Mouse (Mus musculus) cerebellum, postnatal 10 days (tissue): ENCODE results near the gene Npas4.

Experiments
- DNase-seq, 2 experiments: peaks; one replicate each; pipeline ENCODE4 v3.0.0; 2021; ENCODE audit warnings: mixed read lengths in 2 of 2

Gene Npas4

DNA sequence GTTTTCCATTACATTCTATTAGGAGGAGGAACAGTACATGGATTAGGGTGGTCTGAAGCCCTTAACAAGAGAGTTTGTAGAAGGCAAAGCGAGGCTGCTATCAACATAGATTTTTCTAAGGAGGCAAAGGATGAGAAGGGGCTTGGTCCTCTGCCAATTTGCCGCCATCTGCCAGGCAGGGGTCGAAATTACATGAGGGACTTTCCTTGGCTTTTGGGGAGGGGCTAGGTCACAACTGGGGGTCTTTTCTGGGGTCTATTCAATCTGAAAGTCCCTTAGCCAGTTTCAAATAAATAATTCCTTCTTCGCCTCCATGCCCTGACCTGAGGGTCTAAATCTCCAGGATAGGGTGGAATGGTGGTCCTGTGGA is at the start of gene Npas4:
Npas4 (minus strand) TSS at position 61 of the 370 bp plus-strand sequence.
- DNase-seq = no peak

GRCm38 (mm10) chr19:5039301-5040114 is 49.4 kb upstream of the Npas4 start:
- peak; percentile 51 to 60 for DNase-seq

DNA sequence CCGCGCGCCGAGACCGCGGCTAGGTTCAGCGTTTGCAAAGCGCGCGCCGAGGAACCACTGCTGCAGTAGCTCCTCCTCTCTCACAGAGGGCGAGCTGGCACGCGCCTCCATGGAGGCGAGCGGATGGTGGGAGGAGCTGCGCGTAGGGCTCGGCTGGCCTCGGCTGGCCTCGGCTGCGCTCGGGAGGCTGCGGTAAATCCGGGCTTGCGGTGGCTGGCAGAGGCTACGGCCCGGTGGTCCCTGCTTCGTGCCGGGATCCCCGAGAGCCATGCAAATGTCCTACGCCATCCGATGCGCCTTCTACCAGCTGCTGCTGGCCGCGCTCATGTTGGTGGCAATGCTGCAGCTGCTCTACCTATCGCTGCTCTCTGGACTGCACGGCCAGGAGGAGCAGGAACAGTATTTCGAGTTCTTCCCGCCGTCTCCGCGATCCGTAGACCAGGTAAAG is 48.6 kb upstream of the Npas4 start, which contains the start of the genes B4gat1 and AC124502.3:
B4gat1 (plus strand) TSS at position 118 of the 448 bp plus-strand sequence.
AC124502.3 (plus strand) TSS at position 183 of the 448 bp plus-strand sequence.
- DNase-seq = peak; percentile 96 to 98

DNA sequence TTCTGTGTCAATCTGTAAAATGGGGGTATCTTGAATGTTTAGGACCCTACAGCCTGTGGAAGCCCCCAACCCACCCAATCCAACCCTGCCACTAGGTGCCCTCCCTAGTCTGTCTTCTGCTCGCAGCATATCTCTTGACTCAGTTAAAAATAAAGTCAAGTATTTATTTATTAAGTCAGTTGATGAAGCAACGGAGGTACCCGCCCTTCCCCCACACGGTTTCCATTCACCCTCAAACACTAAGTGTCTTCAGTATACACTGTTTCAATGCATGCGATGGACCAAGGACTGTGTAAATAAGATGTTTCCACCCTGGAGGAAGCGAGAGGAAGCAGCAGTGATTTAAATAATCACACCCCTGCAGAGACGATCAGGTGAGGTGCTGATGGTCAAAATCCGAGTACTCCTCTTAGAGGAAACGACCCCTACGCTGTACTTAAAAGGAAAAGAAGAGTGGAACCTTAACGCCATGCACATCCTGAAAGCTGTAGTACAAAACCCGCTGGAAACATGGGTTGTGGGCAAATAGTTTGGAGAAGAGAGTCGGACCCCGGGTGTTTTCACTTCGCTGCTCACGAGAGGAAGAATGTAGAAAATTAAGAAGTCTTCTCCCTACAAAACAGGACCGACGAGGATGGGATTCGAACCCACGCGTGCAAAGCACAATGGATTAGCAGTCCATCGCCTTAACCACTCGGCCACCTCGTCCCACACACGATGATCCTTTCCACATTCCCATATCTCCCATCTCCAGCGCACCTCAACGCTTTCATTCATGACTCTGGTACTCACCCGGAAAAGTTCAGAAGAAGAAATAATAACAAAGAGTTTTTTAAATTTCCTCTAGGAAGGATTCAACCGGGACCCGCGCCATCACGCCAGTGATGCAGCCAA is 47.8 kb upstream of the Npas4 start:
- DNase-seq = peak; percentile 91

DNA sequence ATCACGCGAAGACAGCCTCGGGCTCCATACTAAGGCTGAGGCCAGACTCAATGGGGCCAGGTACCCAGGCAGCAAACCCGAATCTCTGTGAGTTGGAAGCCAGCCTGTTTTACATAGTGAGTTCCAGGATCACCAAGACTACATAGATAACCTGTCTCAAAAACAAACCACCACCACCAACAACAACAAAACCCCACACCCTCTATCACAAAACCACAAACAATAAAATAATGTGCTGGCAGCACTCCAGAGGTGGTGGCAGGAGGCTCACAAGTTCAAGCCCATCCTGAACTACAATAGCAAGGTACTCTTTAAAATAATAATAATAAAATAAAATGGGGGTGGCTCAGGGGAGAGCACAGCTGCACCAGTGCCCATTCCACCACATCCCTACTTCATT is 46.5 kb upstream of the Npas4 start:
- DNase-seq = no peak

DNA sequence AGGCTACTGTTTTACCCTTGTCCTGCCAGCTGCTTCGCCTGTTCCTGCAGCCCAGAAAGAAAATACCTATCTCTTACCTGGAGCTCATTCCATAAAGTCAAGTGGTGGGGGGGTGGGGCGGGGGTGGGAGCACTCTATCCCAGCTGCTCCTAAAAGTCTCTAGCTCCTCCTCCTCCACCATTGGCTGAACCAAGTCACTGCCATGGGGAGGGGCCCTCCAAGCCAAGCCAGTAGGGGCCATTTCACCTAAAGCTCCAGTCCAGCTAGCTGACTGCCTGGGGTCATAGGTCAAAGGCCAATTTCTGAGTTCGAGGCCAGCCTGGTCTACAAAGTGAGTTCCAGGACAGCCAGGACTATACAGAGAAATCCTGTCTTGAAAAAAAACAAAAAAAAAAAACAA is 42.6 kb upstream of the Npas4 start:
- no peak for DNase-seq

GRCm38 (mm10) chr19:5026111-5026510 is 36.0 kb upstream of the Npas4 start:
- DNase-seq = peak; percentile 60 to 72

GRCm38 (mm10) chr19:5023621-5024479 is 33.7 kb upstream of the Npas4 start, which contains the start of gene Slc29a2:
TSS of gene Slc29a2 (plus strand) at chr19:5023860.
- DNase-seq = peak; percentile 94 to 96

DNA sequence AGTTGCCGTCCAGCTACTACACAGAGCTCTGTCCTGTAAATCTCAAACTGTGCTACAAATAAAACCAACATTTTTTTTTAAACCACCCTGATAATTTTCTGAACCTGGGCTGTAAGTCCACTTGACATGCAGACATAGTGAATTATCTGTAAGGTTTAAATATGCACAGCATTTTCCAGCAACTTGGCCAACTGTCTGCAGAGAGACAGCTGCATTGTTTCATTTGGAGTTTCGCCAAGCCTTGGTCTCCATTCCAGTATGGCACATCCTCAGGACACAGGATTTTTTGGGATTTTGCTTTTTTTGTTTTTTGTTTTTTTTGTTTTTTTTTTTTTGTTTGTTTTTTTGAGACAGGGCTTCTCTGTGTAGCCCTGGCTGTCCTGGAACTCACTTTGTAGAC is 31.3 kb upstream of the Npas4 start:
- DNase-seq = peak; percentile 64 to 67

DNA sequence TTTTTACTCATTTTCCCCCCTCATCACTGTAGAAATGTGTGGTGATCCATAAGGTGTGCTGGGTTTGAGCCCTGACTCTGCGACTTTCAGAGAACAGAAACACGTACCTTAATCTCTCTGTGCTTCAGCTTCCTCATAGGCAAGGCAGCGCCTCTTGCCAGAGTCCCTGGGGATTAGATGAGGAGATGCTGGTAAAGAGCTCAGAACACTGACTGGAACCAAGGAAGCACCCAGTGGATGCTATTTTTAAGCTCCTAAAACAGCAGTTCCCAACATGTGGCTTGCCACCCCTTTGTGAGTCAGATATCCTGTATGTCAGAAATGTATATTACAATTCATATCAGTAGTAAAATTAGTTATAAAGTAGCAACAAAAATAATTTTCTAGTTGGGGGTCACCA is 28.1 kb upstream of the Npas4 start:
- no peak for DNase-seq

- no peak for DNase-seq
These were observed 27.5 kb upstream of the Npas4 start for GRCm38 (mm10) chr19:5017611-5018010.

DNA sequence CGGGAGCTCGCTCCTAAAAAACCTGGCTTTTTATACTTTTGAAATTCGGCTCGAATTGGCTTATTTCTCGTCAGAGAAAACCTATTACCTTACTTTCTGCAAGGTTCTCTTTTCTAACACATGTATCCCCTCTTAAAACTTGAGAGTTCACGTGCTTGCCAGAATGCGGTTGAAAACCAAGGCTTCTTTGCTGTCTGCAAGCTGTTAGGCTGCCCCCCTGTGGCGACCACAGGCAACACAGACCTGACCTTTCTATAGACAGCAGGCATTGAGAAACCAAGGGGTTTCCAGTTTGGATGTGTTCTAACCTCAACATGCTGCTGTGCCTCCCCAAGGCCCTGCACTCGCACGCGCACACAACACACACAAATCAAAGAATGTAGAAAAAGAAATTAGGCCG is 26.7 kb upstream of the Npas4 start:
- peak; percentile 90 for DNase-seq

- DNase-seq = no peak
These were observed 26.2 kb upstream of the Npas4 start for GRCm38 (mm10) chr19:5016221-5016742.

DNA sequence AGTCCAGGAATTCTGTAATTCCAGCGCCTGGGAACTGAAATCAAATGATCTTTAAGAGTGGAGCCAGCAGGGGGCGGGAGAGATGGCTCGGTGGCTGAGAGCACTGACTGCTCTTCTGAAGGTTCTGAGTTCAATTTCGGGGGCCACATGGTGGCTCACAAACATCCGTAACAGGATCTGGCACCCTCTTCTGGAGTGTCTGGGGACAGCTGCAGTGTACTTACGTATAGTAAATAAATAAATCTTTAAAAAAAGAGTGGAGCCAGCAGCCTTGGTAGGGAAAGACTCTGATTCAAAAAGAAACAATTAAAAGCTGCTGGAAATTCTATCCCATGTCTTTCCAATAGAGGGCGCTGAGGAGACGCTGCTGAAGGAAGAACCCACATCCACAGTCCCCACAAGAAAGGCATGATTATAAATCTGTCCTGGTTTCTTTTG is 24.9 kb upstream of the Npas4 start:
- peak; percentile 51 to 70 for DNase-seq

GRCm38 (mm10) chr19:5013138-5013537 is 23.0 kb upstream of the Npas4 start:
- DNase-seq = no peak

DNA sequence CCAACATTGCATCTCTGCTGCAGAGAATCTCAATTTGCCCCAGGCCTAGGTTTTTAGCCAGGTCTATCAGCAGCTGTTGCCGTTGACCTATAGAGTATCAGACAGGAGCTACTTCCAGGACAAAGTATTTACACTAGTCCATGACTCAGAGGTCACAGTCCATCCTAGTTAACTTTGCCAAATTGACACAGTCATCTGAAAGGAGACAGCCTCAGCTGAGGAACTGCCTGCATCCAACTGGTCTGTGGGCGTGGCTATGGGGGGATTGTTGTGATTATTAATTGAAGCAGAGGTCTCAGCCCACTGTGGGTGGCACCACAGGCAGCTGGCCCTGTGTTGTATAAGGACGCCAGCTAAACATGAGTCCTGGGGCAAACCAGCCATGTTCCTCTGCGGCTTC is 14.8 kb upstream of the Npas4 start:
- DNase-seq = no peak

DNA sequence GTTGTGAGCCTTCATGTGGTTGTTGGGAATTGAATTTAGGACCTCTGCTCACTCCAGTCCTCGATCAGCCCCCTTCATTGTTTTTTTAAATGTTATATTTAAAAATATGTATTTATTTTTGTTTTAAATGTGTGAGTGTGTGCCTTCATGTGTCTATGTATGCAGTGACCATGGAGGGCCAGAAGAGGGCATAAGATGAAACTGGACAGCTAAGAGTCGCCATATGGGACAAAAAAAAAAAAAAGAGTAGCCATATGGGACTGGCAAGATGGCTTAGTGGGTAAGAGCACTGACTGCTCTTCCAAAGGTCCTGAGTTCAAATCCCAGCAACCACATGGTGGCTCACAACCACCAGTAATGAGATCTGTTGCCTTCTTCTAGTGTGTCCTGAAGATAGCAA is 13.5 kb upstream of the Npas4 start:
- DNase-seq = peak; percentile 38 to 64

DNA sequence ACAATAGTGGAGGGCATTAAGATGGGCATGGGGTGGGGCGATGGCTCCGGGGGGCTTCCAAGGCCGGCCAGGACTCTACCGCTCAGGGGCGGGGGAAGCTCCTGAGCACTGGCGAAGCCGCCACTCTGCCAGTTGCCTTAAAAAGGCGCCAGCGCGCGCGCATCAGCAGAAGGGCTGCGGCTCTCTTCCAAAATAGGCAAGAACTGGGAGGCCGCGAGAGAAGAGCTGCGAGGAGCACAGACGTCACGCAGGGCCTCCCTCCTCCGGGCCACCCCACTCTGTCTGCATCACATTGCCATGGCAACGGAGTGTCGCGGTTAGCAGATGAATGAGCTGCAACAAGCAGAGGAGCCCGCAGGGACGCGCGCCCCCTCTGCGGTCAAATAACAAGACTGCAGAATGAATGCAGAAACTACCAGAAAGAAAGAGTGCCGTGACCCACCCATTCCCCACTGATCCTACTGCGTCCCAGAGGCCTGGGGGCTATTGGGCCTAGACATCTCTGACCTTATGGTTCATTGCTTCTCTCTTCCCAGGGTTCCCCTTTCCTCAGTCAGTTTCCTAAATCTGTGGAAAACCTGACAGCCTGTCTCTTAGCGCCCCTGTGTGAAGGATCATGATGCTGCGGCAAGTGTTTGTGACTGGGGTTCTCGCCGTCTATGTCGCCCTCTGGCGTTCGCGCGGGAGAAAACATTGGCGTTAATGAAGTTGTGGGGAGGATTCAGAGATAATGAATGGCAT is 11.7 kb upstream of the Npas4 start:
- DNase-seq = peak; percentile 90 to 91

- DNase-seq = peak in 1 of 2 experiments; percentile 34
These were observed 9.5 kb upstream of the Npas4 start for GRCm38 (mm10) chr19:4999445-5000140.

DNA sequence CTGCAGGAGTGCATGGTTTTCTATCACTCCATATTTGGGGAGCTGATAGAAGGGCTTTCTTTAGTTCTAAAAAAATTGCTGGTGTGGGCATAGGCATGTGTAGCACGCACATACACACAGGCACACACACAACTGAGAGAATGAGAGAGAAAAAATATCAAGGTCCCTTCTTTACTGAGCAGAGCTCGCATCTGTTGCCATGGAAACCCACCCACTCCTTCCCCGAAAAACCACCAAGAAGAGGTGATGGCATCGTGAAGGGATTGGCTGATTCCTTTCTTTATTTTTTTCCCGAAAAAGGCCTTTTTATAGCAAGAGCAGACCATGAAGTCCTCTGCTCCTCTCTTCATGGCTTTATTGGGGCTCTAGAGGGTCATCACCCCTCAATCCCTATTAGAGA is 3.9 kb upstream of the Npas4 start:
- no peak for DNase-seq

DNA sequence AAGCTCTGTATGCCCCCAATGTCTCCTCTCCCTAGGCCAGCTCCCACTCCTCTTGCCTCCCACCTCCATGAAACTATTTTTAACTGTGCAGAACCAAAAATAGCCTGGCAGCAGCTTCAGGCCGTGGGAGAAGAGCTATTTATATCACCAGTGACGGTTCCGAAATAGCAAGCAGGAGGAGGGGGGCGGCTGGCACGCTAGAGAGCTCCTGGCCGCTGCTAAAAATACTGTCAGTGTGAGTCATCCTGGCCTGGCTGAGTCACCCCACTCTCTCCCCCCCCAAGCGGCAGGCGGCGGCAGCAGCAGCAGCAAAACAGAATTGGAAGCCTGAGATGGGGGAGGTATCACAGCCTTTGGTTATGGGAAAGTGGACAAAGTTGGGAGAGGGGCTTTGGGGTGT is 2.8 kb upstream of the Npas4 start:
- peak; percentile 91 to 93 for DNase-seq
